Mouse (Mus musculus) spleen, postnatal 4 days (tissue): ENCODE results near the gene Rslcan18.
"Not testable (repeated sequence)": the region's sequence is repeated elsewhere in the genome, so short reads cannot be mapped to it uniquely, and the experiment has no call there.

Source experiments
- DNase-seq, 2 experiments: peaks; one replicate each; pipeline ENCODE4 v3.0.0; 2022; ENCODE audit warnings: low spot score in 2 of 2

Rslcan18 gene

GRCm38 (mm10) chr13:67116163-67116562 is at the start of gene Rslcan18:
Gene Rslcan18, minus strand, starts transcription at chr13:67116263.
- DNase-seq = not testable (repeated sequence)

GRCm38 (mm10) chr13:67128038-67128721 is 12.1 kb upstream of the Rslcan18 start:
- peak; percentile 57 to 75 for DNase-seq

GRCm38 (mm10) chr13:67127507-67127906 is 11.4 kb upstream of the Rslcan18 start:
- not testable (repeated sequence) for DNase-seq

GRCm38 (mm10) chr13:67124460-67124859 is 8.4 kb upstream of the Rslcan18 start:
- no peak for DNase-seq

GRCm38 (mm10) chr13:67121360-67121759 is 5.3 kb upstream of the Rslcan18 start, which contains the start of gene Zfp759:
Gene Zfp759, plus strand, starts transcription at chr13:67121660.
- not testable (repeated sequence) for DNase-seq

GRCm38 (mm10) chr13:67113287-67113686 is 2.8 kb downstream of the Rslcan18 start:
- DNase-seq = no peak

- DNase-seq = no peak
Observed at GRCm38 (mm10) chr13:67112096-67112495, 4.0 kb downstream of the Rslcan18 start.

- peak in 1 of 2 experiments; percentile 35 for DNase-seq
Observed at GRCm38 (mm10) chr13:67108821-67109206, 7.2 kb downstream of the Rslcan18 start.

- peak; percentile 87 to 91 for DNase-seq
Observed at GRCm38 (mm10) chr13:67108194-67108820, 7.8 kb downstream of the Rslcan18 start, which contains the start of gene Gm28557. Gene Gm28557, minus strand, starts transcription at chr13:67108604.

- no peak for DNase-seq
Observed at GRCm38 (mm10) chr13:67107681-67108080, 8.4 kb downstream of the Rslcan18 start.

GRCm38 (mm10) chr13:67097876-67098275 is 18.2 kb downstream of the Rslcan18 start, which contains the start of gene Zfp708:
Gene Zfp708, minus strand, starts transcription at chr13:67097976.
- no peak for DNase-seq

GRCm38 (mm10) chr13:67090154-67090553 is 25.9 kb downstream of the Rslcan18 start:
- no peak for DNase-seq

- no peak for DNase-seq
Observed at GRCm38 (mm10) chr13:67081946-67082345, 34.1 kb downstream of the Rslcan18 start.

GRCm38 (mm10) chr13:67081142-67081713 is 34.8 kb downstream of the Rslcan18 start:
- peak; percentile 56 to 70 for DNase-seq

- DNase-seq = no peak
Observed at GRCm38 (mm10) chr13:67077244-67077643, 38.8 kb downstream of the Rslcan18 start.

GRCm38 (mm10) chr13:67072786-67073185 is 43.3 kb downstream of the Rslcan18 start:
- DNase-seq = no peak

GRCm38 (mm10) chr13:67065386-67065785 is 50.7 kb downstream of the Rslcan18 start:
- DNase-seq = no peak

GRCm38 (mm10) chr13:67062427-67062826 is 53.6 kb downstream of the Rslcan18 start:
- DNase-seq = no peak

GRCm38 (mm10) chr13:67060786-67061358 is 55.2 kb downstream of the Rslcan18 start, which contains the start of gene Zfp712:
Gene Zfp712, minus strand, starts transcription at chr13:67061170.
- peak; percentile 81 to 87 for DNase-seq

GRCm38 (mm10) chr13:67060161-67060785 is 55.8 kb downstream of the Rslcan18 start:
- no peak for DNase-seq
